Mouse (Mus musculus) natural killer cell, adult 2 months (primary cell): ENCODE measurements around the gene Duxbl3.
"Not testable (repeated sequence)": the region's sequence is repeated elsewhere in the genome, so short reads cannot be mapped to it uniquely, and the experiment has no call there.

Experiments used
- DNase-seq, 2 experiments: peaks; one replicate each; pipeline ENCODE4 v3.0.0; 2022; ENCODE audit warnings: low spot score in 2 of 2

The Duxbl3 gene

DNA sequence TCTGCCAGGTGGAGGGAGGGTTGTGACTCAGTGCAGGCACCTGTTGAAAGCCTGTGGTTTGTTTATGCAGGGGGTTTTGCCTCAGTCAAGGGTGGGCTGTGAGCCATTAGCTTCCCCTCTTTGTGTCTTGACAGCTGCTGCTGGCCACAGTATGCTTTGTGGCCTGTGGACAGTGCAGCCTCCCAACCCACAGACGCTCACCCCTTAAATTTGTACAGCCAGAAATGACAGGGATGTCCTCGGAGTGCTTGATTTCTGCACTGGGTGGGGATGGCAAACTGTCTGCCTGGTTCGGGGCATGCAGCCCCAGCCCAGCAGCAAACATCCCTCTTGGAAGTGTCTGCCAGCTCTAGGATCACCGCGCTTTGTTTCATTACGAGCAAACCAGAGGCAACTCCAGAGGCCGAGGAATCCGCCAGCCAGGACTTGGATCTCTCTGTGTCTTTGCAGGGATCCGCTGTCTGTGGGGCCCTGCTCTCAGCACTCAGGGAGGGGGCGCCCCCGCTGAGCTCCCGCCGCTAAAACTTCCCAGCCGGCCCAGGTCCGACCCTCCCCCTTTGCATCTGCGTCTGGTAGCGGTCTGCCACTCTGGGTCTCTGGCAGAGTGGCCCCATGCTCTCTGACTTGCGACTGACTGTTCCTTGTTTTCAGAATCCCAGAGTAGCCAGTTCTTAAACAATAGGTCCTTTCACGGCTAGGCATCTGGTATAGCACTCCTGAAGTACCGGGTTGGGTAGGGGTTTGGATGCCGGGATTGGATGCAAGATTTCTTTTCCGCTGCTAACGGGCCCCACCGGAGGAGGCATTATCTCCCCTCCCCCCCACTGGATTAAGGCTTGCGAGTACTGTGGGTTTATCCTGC is at the start of gene Duxbl3:
Gene Duxbl3 (plus strand): TSS at position 207 of the 862 bp plus-strand sequence.
- not testable (repeated sequence) for DNase-seq

DNA sequence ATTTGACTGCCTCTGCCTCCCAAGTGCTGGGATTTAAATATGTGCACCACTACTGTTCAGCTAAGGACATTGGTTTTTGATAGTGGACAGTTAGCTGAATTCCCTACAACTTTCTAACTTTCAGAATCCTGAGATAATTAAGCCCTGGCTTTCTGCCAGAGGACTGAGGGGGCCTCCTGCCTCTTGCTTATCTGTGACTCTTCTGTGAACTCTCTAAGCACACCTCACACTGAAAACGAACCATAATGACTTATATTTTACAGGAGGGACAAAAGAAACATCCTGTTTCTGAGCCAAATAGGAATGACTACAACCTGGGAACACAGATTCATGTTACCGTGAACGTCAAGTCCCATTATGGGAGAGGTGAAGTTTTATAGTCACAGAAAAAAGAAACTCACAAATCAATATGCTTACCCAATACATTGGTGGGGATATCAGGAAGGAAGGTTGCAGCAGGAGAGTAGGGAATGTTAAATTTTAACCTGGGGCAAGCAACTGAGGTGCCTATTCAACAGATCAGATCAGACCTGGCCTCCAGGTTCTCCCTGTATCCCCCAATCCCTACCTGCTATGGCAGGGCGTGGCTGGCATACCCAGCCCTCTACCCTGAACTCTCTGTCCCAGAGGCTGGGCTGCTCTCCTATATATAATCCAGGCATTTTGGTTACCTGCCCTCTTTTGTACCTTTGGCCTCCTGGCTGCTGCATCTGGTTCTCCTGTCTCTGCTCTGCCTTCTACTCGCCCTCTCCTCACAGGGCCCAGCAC is 41.3 kb upstream of the Duxbl3 start:
- DNase-seq, result not testable (repeated sequence)

DNA sequence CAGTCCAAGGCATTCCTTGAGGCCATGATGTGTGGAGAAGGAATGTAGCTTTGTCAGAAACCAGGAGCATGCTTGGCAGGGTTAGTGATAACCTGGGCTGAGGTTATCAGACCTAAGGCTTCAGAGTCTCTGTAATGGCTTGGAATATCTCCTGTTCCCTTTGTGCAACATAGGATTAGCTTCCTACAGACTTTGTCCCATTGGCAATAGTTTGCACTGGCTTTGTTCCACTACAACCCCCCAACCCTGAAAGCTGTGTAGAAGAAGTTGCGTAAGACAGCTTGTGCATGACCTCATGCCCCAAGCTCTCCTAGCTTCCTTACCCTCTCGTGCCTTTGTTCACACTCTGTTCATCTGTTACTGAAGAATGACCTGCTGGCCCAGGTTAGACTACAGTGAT is 20.6 kb upstream of the Duxbl3 start:
- DNase-seq, result not testable (repeated sequence)

DNA sequence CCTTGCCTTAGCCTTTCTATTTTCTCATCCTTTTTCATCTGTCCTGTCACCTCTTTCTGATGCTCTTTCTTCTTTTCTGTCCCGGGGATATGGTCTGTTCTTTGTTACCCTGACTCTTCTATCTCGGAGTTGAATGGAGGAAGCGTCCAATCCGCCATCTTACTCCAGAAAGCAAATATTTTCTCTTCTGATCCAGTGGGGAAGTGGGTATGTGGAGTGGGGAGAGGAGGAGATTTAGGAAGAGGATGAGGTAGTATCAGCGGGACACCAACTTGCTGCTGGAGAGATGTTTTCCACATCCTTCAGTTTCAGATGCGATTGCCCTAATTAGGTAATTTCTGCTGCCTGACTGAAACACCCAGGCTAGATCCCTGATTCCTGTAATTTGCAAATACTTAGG is 967 bp downstream of the Duxbl3 start:
- DNase-seq, result not testable (repeated sequence)

DNA sequence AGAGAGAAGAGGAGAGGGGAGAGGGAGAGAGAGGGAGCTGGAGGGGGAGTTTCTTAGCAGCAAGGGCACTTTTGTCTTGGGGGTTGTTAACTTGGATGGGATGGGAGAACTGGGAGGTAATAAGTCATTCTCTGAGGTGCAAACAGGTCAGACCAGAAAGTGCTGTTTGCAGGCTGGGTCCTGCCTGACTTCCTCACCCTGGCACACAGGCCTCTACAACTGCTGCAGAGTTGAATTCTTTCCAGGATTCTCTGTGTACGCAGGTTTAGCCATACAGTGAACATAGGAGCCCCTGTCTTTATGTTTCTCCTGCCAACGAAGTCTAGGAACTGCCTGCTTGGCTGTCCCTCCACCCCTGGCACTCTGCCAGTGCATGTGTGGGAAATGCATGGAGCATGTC is 29.0 kb downstream of the Duxbl3 start:
- DNase-seq, result not testable (repeated sequence)

DNA sequence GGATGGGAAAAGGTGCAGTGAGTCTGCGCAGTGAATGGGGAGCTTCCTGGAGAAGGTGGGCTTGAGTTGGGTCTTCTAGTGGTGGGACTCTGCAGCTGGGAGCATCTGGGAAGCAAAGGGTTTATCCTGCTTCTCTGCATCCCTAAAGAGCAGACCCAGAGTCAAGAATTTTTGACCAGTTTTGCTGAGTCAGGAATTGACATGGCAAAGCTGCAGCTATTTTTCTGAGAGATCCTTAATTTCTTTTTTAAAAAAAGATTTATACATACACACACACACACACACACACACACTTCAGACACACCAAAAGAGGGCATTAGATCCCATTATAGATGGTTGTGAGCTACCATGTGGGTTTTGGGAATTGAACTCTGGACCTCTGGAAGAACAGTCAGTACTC is 36.1 kb downstream of the Duxbl3 start:
- DNase-seq, result no peak

DNA sequence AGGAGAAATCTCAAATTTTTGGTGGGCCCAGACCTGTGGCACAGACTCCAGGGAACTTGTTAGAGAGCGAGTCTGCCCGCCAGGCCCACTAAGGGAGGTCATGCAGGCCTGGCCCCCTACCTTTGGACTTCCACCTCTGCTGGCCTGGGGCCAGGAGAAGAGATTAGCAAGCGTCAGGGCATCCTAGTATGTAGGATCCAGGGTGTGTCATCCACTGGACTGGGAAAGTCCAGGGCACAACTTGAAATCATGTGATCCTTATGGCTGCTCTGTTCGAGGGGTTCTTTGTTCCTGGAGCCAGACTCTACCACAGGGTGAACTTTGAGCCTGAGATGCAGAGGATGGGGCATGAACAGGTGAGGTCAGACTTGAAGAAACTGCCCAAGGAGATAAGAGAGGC is 39.3 kb downstream of the Duxbl3 start:
- no peak for DNase-seq

DNA sequence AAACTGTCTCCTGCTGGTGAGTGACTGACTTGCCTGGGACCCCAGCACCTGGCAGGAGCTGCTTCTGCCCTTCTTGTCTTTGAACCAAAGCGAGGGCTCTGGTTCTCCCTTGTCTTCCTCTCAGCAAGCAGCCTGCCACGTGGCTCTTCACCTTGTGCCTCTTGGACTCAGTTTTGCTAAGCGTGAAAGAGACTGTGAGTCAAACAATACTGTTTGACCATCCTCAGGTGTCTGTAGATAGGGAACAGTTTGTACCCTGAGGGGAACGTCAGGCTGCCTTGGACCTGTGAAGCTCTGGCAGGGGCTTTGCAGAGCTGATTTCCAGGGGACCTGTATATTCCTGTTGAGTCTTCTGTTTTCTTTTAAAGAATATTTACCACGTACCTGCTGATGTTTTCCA is 39.7 kb downstream of the Duxbl3 start:
- DNase-seq, result no peak

DNA sequence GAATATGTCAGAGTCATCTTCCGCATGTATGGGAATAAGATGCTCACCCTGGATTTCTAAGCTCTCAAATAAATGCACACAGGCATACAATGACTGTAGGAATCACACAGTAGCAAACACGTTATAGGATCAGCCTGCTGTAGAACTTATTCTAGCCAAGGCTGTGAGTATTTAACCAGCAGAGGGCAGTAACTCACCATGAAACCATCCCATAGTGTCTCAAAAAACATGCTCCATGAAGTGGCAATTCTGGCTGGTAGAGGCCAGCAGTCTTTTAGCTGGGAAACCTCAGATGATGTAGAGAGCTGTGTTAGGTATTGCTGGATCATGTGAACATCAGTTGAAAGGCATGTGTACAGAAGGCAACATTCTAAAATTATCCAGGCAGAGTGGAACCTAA is 45.3 kb downstream of the Duxbl3 start:
- peak in 1 of 2 experiments; percentile 3 for DNase-seq

DNA sequence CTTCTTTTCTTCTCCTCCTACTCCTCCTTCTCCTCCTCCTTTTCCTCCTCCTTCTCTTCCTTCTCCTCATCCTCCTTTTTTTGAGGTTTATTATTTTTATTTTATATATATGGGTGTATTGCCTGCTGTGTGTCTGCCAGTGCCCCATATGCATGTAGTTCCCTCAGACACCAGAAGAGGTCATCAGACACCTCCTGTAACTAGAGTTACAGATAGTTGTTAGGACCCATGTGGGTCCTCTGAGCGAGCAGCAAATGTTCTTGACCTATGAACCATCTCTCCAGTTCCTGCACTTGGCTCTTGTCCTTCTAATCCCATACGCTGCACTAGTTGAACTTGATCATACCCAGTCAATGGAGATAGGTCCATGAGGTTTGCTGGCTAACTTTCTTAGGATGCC is 48.3 kb downstream of the Duxbl3 start:
- no peak for DNase-seq

DNA sequence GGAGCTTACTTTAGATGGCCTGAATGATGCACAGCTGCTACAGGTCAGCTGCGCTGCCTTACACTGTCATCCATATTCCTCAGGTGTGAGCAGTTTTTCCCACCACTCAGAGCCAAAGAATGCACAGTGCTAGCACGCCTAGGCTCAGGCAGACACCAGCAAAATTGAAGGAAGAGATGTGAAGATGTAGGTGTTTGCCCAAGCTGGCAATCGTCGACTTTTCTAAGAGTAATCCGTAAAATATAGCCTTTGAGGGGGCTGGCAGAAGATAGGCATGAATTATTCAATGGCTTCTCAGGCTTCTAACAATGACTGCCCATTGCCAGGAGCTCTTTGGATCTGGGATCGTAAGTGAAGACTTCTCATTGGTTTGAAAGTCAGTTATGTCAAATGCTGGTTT is 51.1 kb downstream of the Duxbl3 start:
- no peak for DNase-seq

DNA sequence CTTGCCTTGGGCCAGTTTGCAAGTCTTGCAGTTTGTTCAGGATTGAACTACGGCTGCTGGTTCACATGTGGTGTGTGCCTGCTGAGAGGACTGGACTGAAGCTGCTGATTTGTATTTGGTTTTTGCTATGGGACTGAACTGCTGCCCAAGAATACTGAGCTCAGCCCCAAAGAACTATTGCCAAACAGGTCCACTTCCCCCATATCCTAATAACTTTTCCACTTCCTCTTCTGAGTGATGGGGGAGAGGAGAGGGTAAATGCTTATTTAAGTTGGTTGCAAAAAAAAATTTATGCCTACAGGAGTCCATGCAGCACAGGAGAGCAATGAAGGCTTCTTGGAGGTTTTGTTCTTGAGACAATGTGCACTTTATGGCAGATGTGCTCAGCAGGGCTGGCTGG is 51.7 kb downstream of the Duxbl3 start:
- no peak for DNase-seq

DNA sequence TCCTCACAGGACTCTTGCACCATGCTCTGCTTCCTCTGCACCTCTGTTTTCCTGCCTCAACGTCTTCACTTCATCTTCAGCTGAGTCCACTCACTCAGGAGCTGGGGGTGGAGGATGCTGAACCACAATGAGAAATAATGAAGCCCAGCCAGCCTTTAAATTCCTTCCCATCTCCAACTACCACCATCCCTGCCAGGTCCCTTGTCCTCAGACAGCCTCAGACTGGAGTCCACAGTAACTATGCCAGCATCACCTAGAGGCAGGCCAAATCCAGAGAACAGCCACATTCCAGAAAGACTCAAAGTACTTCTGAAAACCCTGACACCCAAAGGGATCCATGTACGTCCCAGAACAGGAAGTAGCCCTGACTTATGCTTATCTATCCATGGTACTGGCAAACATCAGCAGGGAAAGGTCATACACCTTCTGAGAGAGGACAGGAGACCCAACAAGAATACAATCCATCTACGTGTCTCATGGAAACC is 58.5 kb downstream of the Duxbl3 start:
- DNase-seq, result no peak
